Mouse (Mus musculus): ENCODE measurements around the gene Ypel3. TPM values are rescaled to one million over a fixed set of nuclear protein-coding genes. Genes with fewer than 3 reads are reported as not detected.

The Ypel3 gene
- polyA plus RNA-seq (2014; fragmentation: Illumina TruSeq; extraction: RNeasy Lipid Tissue Mini Kit (QIAGEN cat#74804); ENCODE audit: low read depth, low replicate concordance) = 5.6 TPM

GRCm38 (mm10) chr7:126776598-126777057, at the start of gene Ypel3:
Ypel3 (plus strand) TSS chr7:126776955.

GRCm38 (mm10) chr7:126759050-126759671, 17.6 kb upstream of the Ypel3 start, which contains the start of gene Mapk3:
Mapk3 (plus strand) TSS chr7:126759601.

GRCm38 (mm10) chr7:126766201-126766600, 10.6 kb upstream of the Ypel3 start, which contains the start of gene Gdpd3:
Gdpd3 (plus strand) TSS chr7:126766334.

GRCm38 (mm10) chr7:126780971-126781635, 4.3 kb downstream of the Ypel3 start, which contains the start of gene Tbx6:
Tbx6 (plus strand) TSS chr7:126781483.

GRCm38 (mm10) chr7:126791851-126792720, 15.3 kb downstream of the Ypel3 start, which contains the start of gene Ppp4c:
Ppp4c (minus strand) TSS chr7:126792496.

GRCm38 (mm10) chr7:126797411-126798126, 20.8 kb downstream of the Ypel3 start, which contains the start of gene Fam57b:
Fam57b (plus strand) TSS chr7:126797668.

Other genes starting within 250 kb of the Ypel3 start
- gene Eif3c, start 210.5 kb upstream of the Ypel3 start, polyA plus RNA-seq (2014; fragmentation: Illumina TruSeq; extraction: RNeasy Lipid Tissue Mini Kit (QIAGEN cat#74804); ENCODE audit: low read depth, low replicate concordance) = 352 TPM
- gene Apobr, start 192.0 kb upstream of the Ypel3 start, polyA plus RNA-seq (2014; fragmentation: Illumina TruSeq; extraction: RNeasy Lipid Tissue Mini Kit (QIAGEN cat#74804); ENCODE audit: low read depth, low replicate concordance) = not detected
- gene Cln3, start 191.1 kb upstream of the Ypel3 start, polyA plus RNA-seq (2014; fragmentation: Illumina TruSeq; extraction: RNeasy Lipid Tissue Mini Kit (QIAGEN cat#74804); ENCODE audit: low read depth, low replicate concordance) = 1.8 TPM
- gene Il27, start 182.0 kb upstream of the Ypel3 start, polyA plus RNA-seq (2014; fragmentation: Illumina TruSeq; extraction: RNeasy Lipid Tissue Mini Kit (QIAGEN cat#74804); ENCODE audit: low read depth, low replicate concordance) = not detected
- gene Nupr1, start 146.1 kb upstream of the Ypel3 start, polyA plus RNA-seq (2014; fragmentation: Illumina TruSeq; extraction: RNeasy Lipid Tissue Mini Kit (QIAGEN cat#74804); ENCODE audit: low read depth, low replicate concordance) = 0.38 TPM
- gene Sgf29, start 127.6 kb upstream of the Ypel3 start, polyA plus RNA-seq (2014; fragmentation: Illumina TruSeq; extraction: RNeasy Lipid Tissue Mini Kit (QIAGEN cat#74804); ENCODE audit: low read depth, low replicate concordance) = 38.3 TPM
- 17.4 TPM for gene Sult1a1, start 100.5 kb upstream of the Ypel3 start, polyA plus RNA-seq (2014; fragmentation: Illumina TruSeq; extraction: RNeasy Lipid Tissue Mini Kit (QIAGEN cat#74804); ENCODE audit: low read depth, low replicate concordance)
- gene Bola2, start 81.6 kb upstream of the Ypel3 start, polyA plus RNA-seq (2014; fragmentation: Illumina TruSeq; extraction: RNeasy Lipid Tissue Mini Kit (QIAGEN cat#74804); ENCODE audit: low read depth, low replicate concordance) = 0.11 TPM
- 0.78 TPM for gene Slx1b, start 81.2 kb upstream of the Ypel3 start, polyA plus RNA-seq (2014; fragmentation: Illumina TruSeq; extraction: RNeasy Lipid Tissue Mini Kit (QIAGEN cat#74804); ENCODE audit: low read depth, low replicate concordance)
- not detected for gene Coro1a, start 69.2 kb upstream of the Ypel3 start, polyA plus RNA-seq (2014; fragmentation: Illumina TruSeq; extraction: RNeasy Lipid Tissue Mini Kit (QIAGEN cat#74804); ENCODE audit: low read depth, low replicate concordance)
- gene Mapk3, start 17.4 kb upstream of the Ypel3 start, polyA plus RNA-seq (2014; fragmentation: Illumina TruSeq; extraction: RNeasy Lipid Tissue Mini Kit (QIAGEN cat#74804); ENCODE audit: low read depth, low replicate concordance) = 33.6 TPM
- gene Gdpd3, start 10.6 kb upstream of the Ypel3 start, polyA plus RNA-seq (2014; fragmentation: Illumina TruSeq; extraction: RNeasy Lipid Tissue Mini Kit (QIAGEN cat#74804); ENCODE audit: low read depth, low replicate concordance) = 0.38 TPM
- gene Tbx6, start 4.5 kb downstream of the Ypel3 start, polyA plus RNA-seq (2014; fragmentation: Illumina TruSeq; extraction: RNeasy Lipid Tissue Mini Kit (QIAGEN cat#74804); ENCODE audit: low read depth, low replicate concordance) = not detected
- gene Ppp4c, start 15.5 kb downstream of the Ypel3 start, polyA plus RNA-seq (2014; fragmentation: Illumina TruSeq; extraction: RNeasy Lipid Tissue Mini Kit (QIAGEN cat#74804); ENCODE audit: low read depth, low replicate concordance) = 58.9 TPM
- 2.7 TPM for gene Fam57b, start 20.7 kb downstream of the Ypel3 start, polyA plus RNA-seq (2014; fragmentation: Illumina TruSeq; extraction: RNeasy Lipid Tissue Mini Kit (QIAGEN cat#74804); ENCODE audit: low read depth, low replicate concordance)
- 39.4 TPM for gene 4930451I11Rik, start 54.7 kb downstream of the Ypel3 start, polyA plus RNA-seq (2014; fragmentation: Illumina TruSeq; extraction: RNeasy Lipid Tissue Mini Kit (QIAGEN cat#74804); ENCODE audit: low read depth, low replicate concordance)
- 0.42 TPM for gene Doc2a, start 70.5 kb downstream of the Ypel3 start, polyA plus RNA-seq (2014; fragmentation: Illumina TruSeq; extraction: RNeasy Lipid Tissue Mini Kit (QIAGEN cat#74804); ENCODE audit: low read depth, low replicate concordance)
- gene Hirip3, start 85.0 kb downstream of the Ypel3 start, polyA plus RNA-seq (2014; fragmentation: Illumina TruSeq; extraction: RNeasy Lipid Tissue Mini Kit (QIAGEN cat#74804); ENCODE audit: low read depth, low replicate concordance) = 101 TPM
- gene Ino80e, start 85.4 kb downstream of the Ypel3 start, polyA plus RNA-seq (2014; fragmentation: Illumina TruSeq; extraction: RNeasy Lipid Tissue Mini Kit (QIAGEN cat#74804); ENCODE audit: low read depth, low replicate concordance) = 26.9 TPM
- gene Taok2, start 107.7 kb downstream of the Ypel3 start, polyA plus RNA-seq (2014; fragmentation: Illumina TruSeq; extraction: RNeasy Lipid Tissue Mini Kit (QIAGEN cat#74804); ENCODE audit: low read depth, low replicate concordance) = 7.7 TPM
- 5.4 TPM for gene Tmem219, start 146.0 kb downstream of the Ypel3 start, polyA plus RNA-seq (2014; fragmentation: Illumina TruSeq; extraction: RNeasy Lipid Tissue Mini Kit (QIAGEN cat#74804); ENCODE audit: low read depth, low replicate concordance)
- 9.1 TPM for gene Kctd13, start 151.9 kb downstream of the Ypel3 start, polyA plus RNA-seq (2014; fragmentation: Illumina TruSeq; extraction: RNeasy Lipid Tissue Mini Kit (QIAGEN cat#74804); ENCODE audit: low read depth, low replicate concordance)
- gene Asphd1, start 172.6 kb downstream of the Ypel3 start, polyA plus RNA-seq (2014; fragmentation: Illumina TruSeq; extraction: RNeasy Lipid Tissue Mini Kit (QIAGEN cat#74804); ENCODE audit: low read depth, low replicate concordance) = not detected
- gene Sez6l2, start 173.6 kb downstream of the Ypel3 start, polyA plus RNA-seq (2014; fragmentation: Illumina TruSeq; extraction: RNeasy Lipid Tissue Mini Kit (QIAGEN cat#74804); ENCODE audit: low read depth, low replicate concordance) = 3.2 TPM
- 7.6 TPM for gene Cdipt, start 199.0 kb downstream of the Ypel3 start, polyA plus RNA-seq (2014; fragmentation: Illumina TruSeq; extraction: RNeasy Lipid Tissue Mini Kit (QIAGEN cat#74804); ENCODE audit: low read depth, low replicate concordance)
- gene Cdiptos, start 199.1 kb downstream of the Ypel3 start, polyA plus RNA-seq (2014; fragmentation: Illumina TruSeq; extraction: RNeasy Lipid Tissue Mini Kit (QIAGEN cat#74804); ENCODE audit: low read depth, low replicate concordance) = 527 TPM
- gene Mvp, start 237.7 kb downstream of the Ypel3 start, polyA plus RNA-seq (2014; fragmentation: Illumina TruSeq; extraction: RNeasy Lipid Tissue Mini Kit (QIAGEN cat#74804); ENCODE audit: low read depth, low replicate concordance) = 0.11 TPM
- not detected for gene Pagr1b, start 239.5 kb downstream of the Ypel3 start, polyA plus RNA-seq (2014; fragmentation: Illumina TruSeq; extraction: RNeasy Lipid Tissue Mini Kit (QIAGEN cat#74804); ENCODE audit: low read depth, low replicate concordance)
- not detected for gene Pagr1a, start 240.4 kb downstream of the Ypel3 start, polyA plus RNA-seq (2014; fragmentation: Illumina TruSeq; extraction: RNeasy Lipid Tissue Mini Kit (QIAGEN cat#74804); ENCODE audit: low read depth, low replicate concordance)
- gene Gm42742, start 244.1 kb downstream of the Ypel3 start, polyA plus RNA-seq (2014; fragmentation: Illumina TruSeq; extraction: RNeasy Lipid Tissue Mini Kit (QIAGEN cat#74804); ENCODE audit: low read depth, low replicate concordance) = 0.80 TPM
- 0.22 TPM for gene Prrt2, start 244.3 kb downstream of the Ypel3 start, polyA plus RNA-seq (2014; fragmentation: Illumina TruSeq; extraction: RNeasy Lipid Tissue Mini Kit (QIAGEN cat#74804); ENCODE audit: low read depth, low replicate concordance)

Data from testis, adult 10 weeks (tissue).